ENCODE assay signal across 13 mouse cellular contexts in genomic region chr1:82759520-82759919, GRCm38 (mm10). TPM values are rescaled to one million over a fixed set of nuclear protein-coding genes. Genes with fewer than 3 reads are reported as not detected.
A peak's percentile ranks its signal among the peaks of the same experiment; 100 is the strongest.
DNase-seq lines count a peak whose midpoint lies in the region; ATAC-seq and TF ChIP-seq lines count a peak whose summit lies in the region.
"Had no signal": no experiment of that assay in that cellular context is flagged by ENCODE, and none has a peak within 500 bp of the region (broad histone marks: within the 10 kb centered on the region; RNA-seq: fewer than 3 reads in every experiment).

No protein-coding gene starts in this region.

- no peak overlapping the region for H3K4me3 ChIP-seq in forebrain, postnatal 0 days (ENCODE audit: low read depth, low read length)
- H3K4me3 ChIP-seq in forebrain, embryonic 15.5 days: no peak overlapping the region
- H3K4me3 ChIP-seq in midbrain, embryonic 14.5 days (replicated peaks; ENCODE audit: low read depth, low read length): no peak overlapping the region
- H3K4me3 ChIP-seq in midbrain, embryonic 15.5 days: no peak overlapping the region
- H3K4me3 ChIP-seq: hindbrain, embryonic 15.5 days had no signal

- no peak for DNase-seq in forebrain, postnatal 0 days
- DNase-seq in midbrain, embryonic 14.5 days: peak; percentile 29
- DNase-seq in c-Kit-negative CD71-positive TER-119-positive erythroid progenitor cells, embryonic 14.5 days (ENCODE audit: low read depth, low spot score): peak; percentile 15
- peak; percentile 16 for DNase-seq in retina, postnatal 1 day
- DNase-seq in kidney, postnatal 10 days: no peak
- DNase-seq: gastrocnemius, postnatal 10 days; right cerebral cortex, postnatal 4 days had no signal

- H3K4me1 ChIP-seq in forebrain, postnatal 0 days (ENCODE audit: insufficient read depth): no peaks in the 10 kb centered on the region
- no peaks in the 10 kb centered on the region for H3K4me1 ChIP-seq in forebrain, embryonic 15.5 days
- no peaks in the 10 kb centered on the region for H3K4me1 ChIP-seq in midbrain, embryonic 14.5 days (ENCODE audit: control insufficient read depth, insufficient read depth, low read length)
- no peaks in the 10 kb centered on the region for H3K4me1 ChIP-seq in midbrain, embryonic 15.5 days
- H3K4me1 ChIP-seq: hindbrain, embryonic 15.5 days had no signal

- ATAC-seq in forebrain, postnatal 0 days: no peak
- ATAC-seq in forebrain, embryonic 15.5 days (replicated peaks): no peak
- no peak for ATAC-seq in midbrain, embryonic 14.5 days (ENCODE audit: low FRiP score, low TSS enrichment)
- ATAC-seq in midbrain, embryonic 15.5 days (replicated peaks): no peak
- ATAC-seq in monocyte, adult 5-6 weeks (replicated peaks; ENCODE audit: insufficient number of reproducible peaks, low FRiP score, low TSS enrichment, poor library complexity, severe bottlenecking): no peak

- WGBS in forebrain, postnatal 0 days: 89% methylated on average over 1 of the region's 1 CpGs
- WGBS in forebrain, embryonic 15.5 days: 91% methylated on average over 1 of the region's 1 CpGs
- WGBS in midbrain, embryonic 14.5 days: 89% methylated on average over 1 of the region's 1 CpGs
- WGBS in midbrain, embryonic 15.5 days: 93% methylated on average over 1 of the region's 1 CpGs

- no peaks in the 10 kb centered on the region for H3K9me3 ChIP-seq in forebrain, postnatal 0 days (ENCODE audit: low read length)
- H3K9me3 ChIP-seq in forebrain, embryonic 15.5 days: no peaks in the 10 kb centered on the region
- H3K9me3 ChIP-seq in midbrain, embryonic 14.5 days (ENCODE audit: control insufficient read depth, low read length): no peaks in the 10 kb centered on the region
- H3K9me3 ChIP-seq in midbrain, embryonic 15.5 days: no peaks in the 10 kb centered on the region
- H3K9me3 ChIP-seq: hindbrain, embryonic 15.5 days had no signal

- no peak overlapping the region for H3K4me2 ChIP-seq in forebrain, postnatal 0 days (ENCODE audit: low read depth)
- no peak overlapping the region for H3K4me2 ChIP-seq in forebrain, embryonic 15.5 days (replicated peaks)
- no peak overlapping the region for H3K4me2 ChIP-seq in midbrain, embryonic 14.5 days (ENCODE audit: low read length)
- no peak overlapping the region for H3K4me2 ChIP-seq in midbrain, embryonic 15.5 days
- H3K4me2 ChIP-seq: hindbrain, embryonic 15.5 days had no signal

- peaks cover 14% of the 10 kb centered on the region for H3K36me3 ChIP-seq in forebrain, postnatal 0 days (ENCODE audit: insufficient read depth)
- peaks cover 23% of the 10 kb centered on the region for H3K36me3 ChIP-seq in forebrain, embryonic 15.5 days
- H3K36me3 ChIP-seq in midbrain, embryonic 14.5 days (ENCODE audit: control insufficient read depth, insufficient read depth, low read length): peaks cover 29% of the 10 kb centered on the region
- H3K36me3 ChIP-seq in midbrain, embryonic 15.5 days (replicated peaks): peaks cover 15% of the 10 kb centered on the region

- no peak overlapping the region for H3K9ac ChIP-seq in forebrain, postnatal 0 days
- no peak overlapping the region for H3K9ac ChIP-seq in forebrain, embryonic 15.5 days (replicated peaks)
- H3K9ac ChIP-seq in midbrain, embryonic 14.5 days (replicated peaks; ENCODE audit: low read length): no peak overlapping the region
- no peak overlapping the region for H3K9ac ChIP-seq in midbrain, embryonic 15.5 days
- H3K9ac ChIP-seq: hindbrain, embryonic 15.5 days had no signal

- no peaks in the 10 kb centered on the region for H3K27me3 ChIP-seq in forebrain, postnatal 0 days (ENCODE audit: insufficient read depth, low read length)
- H3K27me3 ChIP-seq in forebrain, embryonic 15.5 days: no peaks in the 10 kb centered on the region
- H3K27me3 ChIP-seq in midbrain, embryonic 14.5 days (ENCODE audit: control insufficient read depth, insufficient read depth, low read length): no peaks in the 10 kb centered on the region
- no peaks in the 10 kb centered on the region for H3K27me3 ChIP-seq in midbrain, embryonic 15.5 days (replicated peaks)
- H3K27me3 ChIP-seq: hindbrain, embryonic 15.5 days had no signal

- no peak overlapping the region for H3K27ac ChIP-seq in forebrain, postnatal 0 days (ENCODE audit: low read depth, low read length)
- H3K27ac ChIP-seq in forebrain, embryonic 15.5 days (replicated peaks): no peak overlapping the region
- H3K27ac ChIP-seq in midbrain, embryonic 14.5 days (replicated peaks; ENCODE audit: low read depth, low read length): no peak overlapping the region
- H3K27ac ChIP-seq in midbrain, embryonic 15.5 days: no peak overlapping the region
- H3K27ac ChIP-seq: hindbrain, embryonic 15.5 days had no signal

- peak; percentile 28; the same call in 1 of the 2 replicates for TF ChIP-seq CTCF in forebrain, postnatal 0 days (IDR thresholded peaks at IDR 0.05; ENCODE audit: low read depth)

RNA-seq across cellular contexts. Expression of gene Tm4sf20, which starts 8.7 kb away (rescaled TPM):
- not detected in 2 replicates for total RNA-seq in forebrain, postnatal 0 days (2014; rRNA removed)
- polyA plus RNA-seq in forebrain, postnatal 0 days (2015; fragmentation: Nextera tagmentation; extraction: Ambion mirVana): not detected in 2 replicates
- not detected in 2 replicates for polyA plus RNA-seq in forebrain, embryonic 15.5 days (2015; fragmentation: Nextera tagmentation; extraction: Ambion mirVana)
- polyA plus RNA-seq in midbrain, embryonic 14.5 days (2014; fragmentation: Nextera tagmentation; extraction: Ambion mirVana): 0.38 TPM in 1 of 2 replicates, not detected in the other
- 0.27 TPM in 1 of 2 replicates, not detected in the other for polyA plus RNA-seq in midbrain, embryonic 15.5 days (2015; fragmentation: Nextera tagmentation; extraction: Ambion mirVana)
- total RNA-seq in monocyte, adult 5-6 weeks (2017): 2.3 TPM in 1 of 3 replicates, not detected in the others
- total RNA-seq: gastrocnemius, postnatal 10 days; left cerebral cortex, postnatal 14 days had no signal
- polyA plus RNA-seq: cortical plate, adult 2 months; hindbrain, embryonic 15.5 days had no signal

RNA-seq across cellular contexts. Expression of gene Gm47791, which starts 11.5 kb away (rescaled TPM):
- not detected in 2 replicates for total RNA-seq in forebrain, postnatal 0 days (2014; rRNA removed)
- polyA plus RNA-seq in forebrain, postnatal 0 days (2015; fragmentation: Nextera tagmentation; extraction: Ambion mirVana): not detected in 2 replicates
- not detected in 2 replicates for polyA plus RNA-seq in forebrain, embryonic 15.5 days (2015; fragmentation: Nextera tagmentation; extraction: Ambion mirVana)
- not detected in 2 replicates for polyA plus RNA-seq in midbrain, embryonic 14.5 days (2014; fragmentation: Nextera tagmentation; extraction: Ambion mirVana)
- not detected in 2 replicates for polyA plus RNA-seq in midbrain, embryonic 15.5 days (2015; fragmentation: Nextera tagmentation; extraction: Ambion mirVana)
- total RNA-seq in monocyte, adult 5-6 weeks (2017): not detected in 3 replicates
- total RNA-seq: gastrocnemius, postnatal 10 days; left cerebral cortex, postnatal 14 days had no signal
- polyA plus RNA-seq: cortical plate, adult 2 months; hindbrain, embryonic 15.5 days had no signal

RNA-seq across cellular contexts. Expression of gene Mff, which starts 34.8 kb away (rescaled TPM):
- 649 and 724 TPM in 2 replicates for total RNA-seq in forebrain, postnatal 0 days (2014; rRNA removed)
- polyA plus RNA-seq in forebrain, postnatal 0 days (2015; fragmentation: Nextera tagmentation; extraction: Ambion mirVana): 456 and 481 TPM in 2 replicates
- 373 and 380 TPM in 2 replicates for polyA plus RNA-seq in forebrain, embryonic 15.5 days (2015; fragmentation: Nextera tagmentation; extraction: Ambion mirVana)
- polyA plus RNA-seq in midbrain, embryonic 14.5 days (2014; fragmentation: Nextera tagmentation; extraction: Ambion mirVana): 449 and 463 TPM in 2 replicates
- 394 and 397 TPM in 2 replicates for polyA plus RNA-seq in midbrain, embryonic 15.5 days (2015; fragmentation: Nextera tagmentation; extraction: Ambion mirVana)
- total RNA-seq in monocyte, adult 5-6 weeks (2017): 102 to 146 TPM (median 118 TPM) in 3 replicates

Comparison
In these comparisons a context has a peak if more than half of its experiments do, and no peak if none do; other contexts are left out.
1. DNase-seq: peak in midbrain, embryonic 14.5 days (single experiment), c-Kit-negative CD71-positive TER-119-positive erythroid progenitor cells, embryonic 14.5 days (single experiment) and retina, postnatal 1 day (single experiment); none in forebrain, postnatal 0 days (single experiment) and kidney, postnatal 10 days (single experiment).